Mouse (Mus musculus) embryonic facial prominence, embryonic 11.5 days (tissue): ENCODE data around the gene Hvcn1. TPM values are rescaled to one million over a fixed set of nuclear protein-coding genes. Genes with fewer than 3 reads are reported as not detected.
"Not testable (repeated sequence)": the region's sequence is repeated elsewhere in the genome, so short reads cannot be mapped to it uniquely, and the experiment has no call there.

Experiments used
- ATAC-seq: fragments of 200-750 bp; cut with Nextera tagmentation; replicated peaks from 2 replicates; pipeline ENCODE4 v1.8.0; 2017; ENCODE audit warnings: low read depth; ENCODE audit not compliant: insufficient number of reproducible peaks, low FRiP score, low TSS enrichment
- DNase-seq: peaks from one replicate; pipeline ENCODE4 v3.0.0-alpha.2; 2015; ENCODE audit warnings: low spot score
- H3K27ac ChIP-seq: fragments of 300-500 bp; sonication (generic); replicated peaks from 2 replicates; pipeline ENCODE4 v1.5.1; 2014; ENCODE audit warnings: mild to moderate bottlenecking, low read depth, low read length, control low read depth
- H3K27me3 ChIP-seq: fragments of 300-500 bp; sonication (generic); 2 replicates; pipeline ENCODE4 v1.6.1; 2014; ENCODE audit warnings: mild to moderate bottlenecking, low read length, moderate library complexity, mixed read lengths; ENCODE audit not compliant: control insufficient read depth, insufficient read depth
- H3K36me3 ChIP-seq: fragments of 300-500 bp; sonication (generic); replicated peaks from 2 replicates; pipeline ENCODE4 v1.6.1; 2014; ENCODE audit warnings: low read depth, mild to moderate bottlenecking, low read length, moderate library complexity, mixed read lengths; ENCODE audit not compliant: control insufficient read depth, insufficient read depth
- H3K4me1 ChIP-seq: fragments of 300-500 bp; sonication (generic); 2 replicates; pipeline ENCODE4 v1.6.1; 2014; ENCODE audit warnings: low read length, mixed read lengths; ENCODE audit not compliant: control insufficient read depth, insufficient read depth
- H3K4me2 ChIP-seq: fragments of 300-500 bp; sonication (generic); 2 replicates; pipeline ENCODE4 v1.6.1; 2014; ENCODE audit warnings: low read depth, mild to moderate bottlenecking, control low read depth, low read length, moderate library complexity
- H3K4me3 ChIP-seq: fragments of 300-500 bp; sonication (generic); 2 replicates; pipeline ENCODE4 v1.5.1; 2014; ENCODE audit warnings: low read depth, low read length, control low read depth
- H3K9ac ChIP-seq: fragments of 300-500 bp; sonication (generic); replicated peaks from 2 replicates; pipeline ENCODE4 v1.6.1; 2014; ENCODE audit warnings: mild to moderate bottlenecking, control low read depth, low read length
- H3K9me3 ChIP-seq: fragments of 300-500 bp; sonication (generic); replicated peaks from 2 replicates; pipeline ENCODE4 v1.6.1; 2016; ENCODE audit warnings: mild to moderate bottlenecking, low read length, inconsistent platforms, mixed read lengths; ENCODE audit not compliant: control insufficient read depth
- WGBS: fragments of 180-500 bp; shearing (Covaris S2); extraction: QIAGEN DNeasy Blood & Tissue Kit; methylation state at CpG from one replicate; pipeline ENCODE4 v1.1.7; 2014; 5-methylcytosine and 5-hydroxymethylcytosine counted together
- polyA plus RNA-seq: library from polyadenylated mRNA; unstranded; fragments of >200 nt; fragmentation: Nextera tagmentation; extraction: Ambion mirVana; gene quantifications from 2 replicates; pipeline ENCODE4 v1.2.1, GENCODE M21; 2014

Hvcn1 gene
- polyA plus RNA-seq, 1 experiment from 2014 or later: 10.8 TPM

DNA sequence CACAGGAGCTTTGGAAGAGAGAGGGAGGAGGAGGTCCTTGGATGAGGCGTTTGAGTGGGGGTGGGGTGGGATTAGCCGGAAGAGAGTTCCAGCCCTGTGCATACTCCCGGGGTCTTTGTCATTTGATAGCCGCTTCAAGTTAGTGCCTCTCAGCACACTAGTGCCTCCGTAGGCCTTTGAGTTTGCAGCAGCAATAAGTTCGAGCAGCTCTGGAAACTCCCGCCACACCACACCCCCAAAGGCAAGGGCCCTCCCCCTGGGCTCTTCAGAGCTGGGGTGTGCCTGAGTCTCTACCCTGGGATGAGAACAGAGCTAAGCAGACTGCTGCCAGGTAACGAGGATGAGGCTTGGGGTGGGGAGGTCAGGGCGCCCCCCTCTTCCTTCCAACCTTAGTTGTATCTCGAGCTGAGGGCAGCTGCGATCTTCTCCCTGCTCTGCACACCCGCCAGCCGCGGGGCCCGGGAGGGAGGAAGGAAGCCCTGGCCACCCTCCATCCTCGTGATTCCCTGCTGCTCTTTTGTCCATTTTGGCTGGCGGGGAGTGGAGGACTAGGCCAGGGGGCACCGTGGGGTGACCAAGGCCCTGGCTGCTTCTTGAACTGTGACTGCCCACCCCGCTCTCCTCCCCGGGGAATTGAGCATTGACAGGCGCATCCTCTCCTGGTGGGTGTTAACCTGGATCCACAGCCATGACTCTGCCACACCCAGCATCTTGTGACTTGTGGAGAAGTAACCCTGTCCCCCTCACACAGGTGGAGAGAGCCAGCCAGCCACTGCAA is 3.2 kb downstream of the Hvcn1 start:
- peaks cover 3% of the 10 kb centered on the region; the same call in 1 of the 2 replicates for H3K4me1 ChIP-seq
- peak overlapping the region; percentile 74 for H3K4me2 ChIP-seq
- no peaks in the 10 kb centered on the region for H3K27me3 ChIP-seq
- DNase-seq (peak; percentile 91), ATAC-seq (peak; percentile 93)
- peak overlapping the region; percentile 73 for H3K27ac ChIP-seq
- H3K9me3 ChIP-seq: no peaks in the 10 kb centered on the region
- no peaks in the 10 kb centered on the region for H3K36me3 ChIP-seq
- peak overlapping the region; percentile 36 for H3K4me3 ChIP-seq
- WGBS: 3% methylated on average over 20 of the region's 21 CpGs
- H3K9ac ChIP-seq: peak overlapping the region; percentile 73

- 93% methylated on average over 8 of the region's 8 CpGs for WGBS
- Histone ChIP-seq H3K9ac (no peak overlapping the region), H3K4me1 (peaks cover 3% of the 10 kb centered on the region; the same call in 1 of the 2 replicates), H3K27ac (no peak overlapping the region), H3K4me3 (no peak overlapping the region), H3K9me3 (no peaks in the 10 kb centered on the region), H3K27me3 (no peaks in the 10 kb centered on the region), H3K4me2 (no peak overlapping the region), H3K36me3 (no peaks in the 10 kb centered on the region)
- ATAC-seq (no peak), DNase-seq (no peak)
Observed at GRCm38 (mm10) chr5:122210890-122211289, 4.3 kb downstream of the Hvcn1 start.

DNA sequence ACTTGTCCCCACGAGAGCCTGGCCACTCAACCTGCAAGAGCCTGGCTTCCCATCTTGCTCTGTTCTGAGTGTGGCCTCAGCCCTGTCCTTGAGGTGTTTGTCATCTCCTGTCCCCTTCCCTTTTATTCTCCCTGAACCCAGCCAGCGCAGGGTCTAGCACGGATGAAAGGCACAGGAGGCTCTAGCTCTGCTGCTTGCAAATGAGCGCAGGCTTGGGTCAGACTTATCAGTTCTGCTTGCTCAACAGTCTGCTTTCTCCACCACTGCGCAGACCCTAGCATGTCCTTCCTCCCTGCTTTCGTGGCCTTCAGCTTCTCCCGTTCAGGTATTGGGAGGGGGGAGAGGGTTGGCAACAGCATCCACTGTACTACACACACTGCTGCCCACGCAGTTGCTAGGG is 5.5 kb downstream of the Hvcn1 start:
- H3K9ac ChIP-seq: no peak overlapping the region
- no peak overlapping the region for H3K27ac ChIP-seq
- no peaks in the 10 kb centered on the region for H3K27me3 ChIP-seq
- no peaks in the 10 kb centered on the region for H3K9me3 ChIP-seq
- peaks cover 3% of the 10 kb centered on the region; the same call in 1 of the 2 replicates for H3K4me1 ChIP-seq
- ATAC-seq (no peak), DNase-seq (no peak)
- H3K4me2 ChIP-seq: no peak overlapping the region
- no peaks in the 10 kb centered on the region for H3K36me3 ChIP-seq
- WGBS: 90% methylated on average over 8 of the region's 8 CpGs
- no peak overlapping the region for H3K4me3 ChIP-seq

DNA sequence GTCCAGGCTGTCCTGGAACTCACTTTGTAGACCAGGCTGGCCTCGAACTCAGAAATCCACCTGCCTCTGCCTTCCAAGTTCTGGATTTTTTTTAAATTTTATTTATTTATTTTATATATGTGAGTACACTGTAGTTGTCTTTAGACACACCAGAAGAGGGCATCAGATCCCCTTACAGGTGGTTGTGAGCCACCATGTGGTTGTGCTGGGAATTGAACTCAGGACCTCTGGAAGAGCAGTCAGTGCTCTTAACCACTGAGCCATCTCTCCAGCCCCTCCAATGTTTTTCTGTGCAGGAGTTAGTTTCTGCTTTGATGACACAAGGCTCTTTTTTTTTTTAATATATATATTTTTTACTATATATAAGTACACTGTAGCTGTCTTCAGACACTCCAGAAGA is 6.2 kb downstream of the Hvcn1 start:
- not testable (repeated sequence) for H3K4me3 ChIP-seq, H3K4me1 ChIP-seq, DNase-seq, H3K9ac ChIP-seq, H3K27ac ChIP-seq, ATAC-seq, H3K9me3 ChIP-seq, H3K36me3 ChIP-seq, H3K4me2 ChIP-seq, H3K27me3 ChIP-seq
- 100% methylated on average over 1 of the region's 1 CpGs for WGBS

DNA sequence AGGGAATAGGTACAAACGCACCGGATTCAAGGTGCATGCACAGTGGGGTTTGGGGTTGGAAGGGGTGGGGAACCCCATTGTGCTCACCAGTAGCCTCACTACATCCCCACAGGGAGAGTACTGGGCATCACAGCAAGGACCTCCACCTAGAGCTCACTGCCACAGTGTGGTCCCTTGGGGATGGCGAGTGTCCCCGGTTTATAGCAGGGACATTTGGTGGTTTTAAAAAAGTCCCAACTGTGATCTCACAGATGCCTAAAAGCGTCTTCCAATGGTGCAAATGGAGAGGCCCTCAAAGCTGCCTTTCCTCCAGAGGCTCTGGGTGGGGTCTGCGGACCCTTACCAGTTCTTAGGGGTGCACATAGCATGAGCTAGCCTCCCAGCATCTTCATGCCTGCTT is 7.3 kb downstream of the Hvcn1 start:
- H3K4me2 ChIP-seq: no peak overlapping the region
- no peak for ATAC-seq
- WGBS: 86% methylated on average over 6 of the region's 6 CpGs
- H3K4me1 ChIP-seq: peaks cover 3% of the 10 kb centered on the region; the same call in 1 of the 2 replicates
- H3K9me3 ChIP-seq: no peaks in the 10 kb centered on the region
- H3K4me3 ChIP-seq: no peak overlapping the region
- no peak overlapping the region for H3K9ac ChIP-seq
- no peaks in the 10 kb centered on the region for H3K36me3 ChIP-seq
- DNase-seq: no peak
- no peak overlapping the region for H3K27ac ChIP-seq
- H3K27me3 ChIP-seq: no peaks in the 10 kb centered on the region

DNA sequence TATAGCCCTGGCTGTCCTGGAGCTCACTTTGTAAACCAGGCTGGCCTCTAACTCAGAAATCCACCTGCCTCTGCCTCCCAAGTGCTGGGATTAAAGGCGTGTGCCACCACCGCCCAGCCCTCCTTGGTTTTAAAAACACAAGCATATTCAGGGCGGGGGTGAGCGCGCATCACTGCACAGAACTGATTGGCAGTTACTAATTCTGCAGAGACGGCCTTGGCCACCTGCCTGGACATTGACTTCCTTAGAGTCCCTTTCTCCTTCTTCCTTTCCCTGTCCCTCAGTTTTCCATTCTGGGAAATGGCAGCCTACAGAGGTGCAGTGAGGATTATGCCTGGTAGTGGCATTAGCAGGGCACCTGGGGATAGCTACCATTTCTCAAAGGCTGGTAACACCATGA is 11.0 kb downstream of the Hvcn1 start:
- Histone ChIP-seq H3K9ac (no peak overlapping the region), H3K27me3 (no peaks in the 10 kb centered on the region), H3K27ac (no peak overlapping the region), H3K9me3 (no peaks in the 10 kb centered on the region), H3K4me2 (no peak overlapping the region), H3K4me1 (no peaks in the 10 kb centered on the region; the same call in 1 of the 2 replicates), H3K36me3 (no peaks in the 10 kb centered on the region), H3K4me3 (no peak overlapping the region)
- ATAC-seq (no peak), DNase-seq (no peak)
- 90% methylated on average over 6 of the region's 6 CpGs for WGBS

- WGBS: 87% methylated on average over 12 of the region's 12 CpGs
- no peak for ATAC-seq
Observed at GRCm38 (mm10) chr5:122218109-122218905, 11.7 kb downstream of the Hvcn1 start.

GRCm38 (mm10) chr5:122218928-122219327 is 12.3 kb downstream of the Hvcn1 start:
- H3K27me3 ChIP-seq: no peaks in the 10 kb centered on the region
- no peak overlapping the region for H3K9ac ChIP-seq
- H3K9me3 ChIP-seq: no peaks in the 10 kb centered on the region
- DNase-seq (no peak), ATAC-seq (no peak)
- H3K36me3 ChIP-seq: no peaks in the 10 kb centered on the region
- no peak overlapping the region for H3K4me3 ChIP-seq
- no peak overlapping the region for H3K27ac ChIP-seq
- no peaks in the 10 kb centered on the region; the same call in 1 of the 2 replicates for H3K4me1 ChIP-seq
- WGBS: 84% methylated on average over 7 of the region's 7 CpGs
- no peak overlapping the region for H3K4me2 ChIP-seq

More at GRCm38 (mm10) chr5:122218109-122218905, 11.7 kb downstream of the Hvcn1 start:
- no peaks in the 10 kb centered on the region for H3K27me3 ChIP-seq
- no peaks in the 10 kb centered on the region for H3K9me3 ChIP-seq
- H3K27ac ChIP-seq: no peak overlapping the region
- no peaks in the 10 kb centered on the region for H3K36me3 ChIP-seq
- H3K9ac ChIP-seq: no peak overlapping the region
- no peak overlapping the region for H3K4me3 ChIP-seq
- no peaks in the 10 kb centered on the region; the same call in 1 of the 2 replicates for H3K4me1 ChIP-seq
- no peak overlapping the region for H3K4me2 ChIP-seq
- no peak for DNase-seq
